Mouse (Mus musculus) stomach, postnatal 0 days (tissue): ENCODE data around the gene Rbl2. TPM values are rescaled to one million over a fixed set of nuclear protein-coding genes. Genes with fewer than 3 reads are reported as not detected.

Experiments
- ATAC-seq: fragments of 200-750 bp; cut with Nextera tagmentation; 2 replicates; pipeline ENCODE4 v1.8.0; 2017; ENCODE audit not compliant: low FRiP score, low TSS enrichment
- DNase-seq: peaks from one replicate; pipeline ENCODE4 v3.0.0-alpha.2; 2016; ENCODE audit warnings: low spot score
- H3K27ac ChIP-seq: fragments of 300-500 bp; sonication (generic); replicated peaks from 2 replicates; pipeline ENCODE4 v1.5.1; 2014; ENCODE audit warnings: mild to moderate bottlenecking, control low read depth
- H3K27me3 ChIP-seq: fragments of 300-500 bp; sonication (generic); 2 replicates; pipeline ENCODE4 v1.6.1; 2014; ENCODE audit warnings: low read length; ENCODE audit not compliant: control insufficient read depth, insufficient read depth
- H3K36me3 ChIP-seq: fragments of 300-500 bp; sonication (generic); 2 replicates; pipeline ENCODE4 v1.6.1; 2014; ENCODE audit warnings: low read length, mixed read lengths; ENCODE audit not compliant: control insufficient read depth, insufficient read depth
- H3K4me1 ChIP-seq: fragments of 300-500 bp; sonication (generic); replicated peaks from 2 replicates; pipeline ENCODE4 v1.6.1; 2014; ENCODE audit warnings: antibody characterized with exemption; ENCODE audit not compliant: control insufficient read depth, insufficient read depth
- H3K4me2 ChIP-seq: fragments of 300-500 bp; sonication (generic); replicated peaks from 2 replicates; pipeline ENCODE4 v1.6.1; 2014; ENCODE audit warnings: low read depth, mild to moderate bottlenecking, control low read depth, moderate library complexity
- H3K4me3 ChIP-seq: fragments of 300-500 bp; sonication (generic); 2 replicates; pipeline ENCODE4 v1.5.1; 2014; ENCODE audit warnings: low read depth, low read length, control low read depth
- H3K9ac ChIP-seq: fragments of 300-500 bp; sonication (generic); 2 replicates; pipeline ENCODE4 v1.6.1; 2014; ENCODE audit warnings: mild to moderate bottlenecking, low read length, control low read depth, mixed read lengths
- H3K9me3 ChIP-seq: fragments of 300-500 bp; sonication (generic); 2 replicates; pipeline ENCODE4 v1.6.1; 2016; ENCODE audit warnings: low read length; ENCODE audit not compliant: control insufficient read depth
- CTCF ChIP-seq: IDR thresholded peaks from 2 replicates; pipeline ENCODE4 v1.5.1; 2016; ENCODE audit warnings: antibody characterized with exemption, low read depth, mild to moderate bottlenecking, moderate library complexity
- EP300 ChIP-seq: optimal IDR thresholded peaks from 2 replicates; pipeline ENCODE3; 2016; ENCODE audit warnings: antibody characterized with exemption
- WGBS: fragments of 180-500 bp; shearing (Covaris S2); extraction: QIAGEN DNeasy Blood & Tissue Kit; methylation state at CpG from one replicate; pipeline ENCODE4 v1.1.7; 2014; 5-methylcytosine and 5-hydroxymethylcytosine counted together
- polyA plus RNA-seq: library from polyadenylated mRNA; unstranded; fragments of >200 nt; fragmentation: Nextera tagmentation; extraction: Ambion mirVana; gene quantifications from 2 replicates; pipeline ENCODE4 v1.2.1, GENCODE M21; 2015

Rbl2 gene
- polyA plus RNA-seq, 1 experiment from 2014 or later = 6.5 TPM

DNA sequence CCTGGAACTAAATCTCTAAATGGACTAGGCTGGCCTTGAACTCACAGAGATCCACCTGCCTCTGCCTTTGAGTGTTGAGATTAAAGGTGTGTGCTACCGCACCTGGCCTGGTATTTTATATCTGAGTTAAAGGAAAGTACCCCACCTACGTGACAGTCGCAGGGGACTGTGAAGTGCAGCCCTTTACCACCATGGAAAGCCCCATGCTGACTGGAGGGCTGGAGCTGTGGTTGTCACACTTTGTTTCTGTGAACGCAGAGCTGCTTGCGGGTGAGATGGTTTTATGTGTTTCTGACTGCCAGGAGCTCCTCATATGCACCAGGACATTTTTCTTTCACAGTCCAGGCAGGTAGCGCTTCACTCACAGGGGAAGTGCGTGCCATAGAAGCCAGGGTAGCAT is 18.6 kb downstream of the Rbl2 start:
- ATAC-seq (no peak), DNase-seq (no peak)
- peaks cover 10% of the 10 kb centered on the region; the same call in 1 of the 2 replicates for H3K36me3 ChIP-seq
- no peak overlapping the region for H3K4me3 ChIP-seq
- no peak overlapping the region for H3K4me2 ChIP-seq
- no peak overlapping the region for H3K27ac ChIP-seq
- H3K4me1 ChIP-seq = no peaks in the 10 kb centered on the region
- H3K9me3 ChIP-seq = no peaks in the 10 kb centered on the region
- 93% methylated on average over 7 of the region's 7 CpGs for WGBS
- TF ChIP-seq CTCF = no peak
- no peak for TF ChIP-seq EP300
- H3K9ac ChIP-seq = no peak overlapping the region
- no peaks in the 10 kb centered on the region for H3K27me3 ChIP-seq

DNA sequence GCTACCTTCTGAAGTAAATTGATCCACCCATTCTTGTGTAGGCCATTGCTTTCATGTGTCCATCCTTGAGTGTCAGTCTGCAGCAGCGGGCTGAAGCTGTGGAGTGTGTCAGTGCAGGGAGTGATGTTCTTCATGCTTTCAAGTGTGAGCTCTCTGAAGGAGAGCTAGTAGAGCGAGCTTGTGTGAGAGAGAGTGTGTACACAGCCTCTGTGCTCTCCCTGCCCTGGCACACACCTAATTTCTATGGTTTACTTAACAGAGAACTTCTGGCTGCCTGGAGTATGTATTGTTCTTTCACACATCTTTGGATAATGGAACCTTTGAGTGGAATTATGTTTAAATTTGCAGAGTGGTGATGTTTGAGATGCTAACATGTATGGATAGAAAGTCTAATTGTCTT is 19.7 kb downstream of the Rbl2 start:
- Histone ChIP-seq H3K9ac (no peak overlapping the region), H3K27ac (no peak overlapping the region), H3K4me3 (no peak overlapping the region), H3K4me1 (no peaks in the 10 kb centered on the region), H3K4me2 (no peak overlapping the region), H3K9me3 (no peaks in the 10 kb centered on the region), H3K36me3 (0 out of 2 replicates have a peak, but pooled peaks cover 5% of the 10 kb centered on the region), H3K27me3 (no peaks in the 10 kb centered on the region)
- DNase-seq (no peak), ATAC-seq (no peak)
- 73% methylated on average over 2 of the region's 2 CpGs for WGBS
- no peak for TF ChIP-seq EP300
- no peak for TF ChIP-seq CTCF

GRCm38 (mm10) chr8:91094135-91094534 is 24.3 kb downstream of the Rbl2 start:
- DNase-seq (no peak), ATAC-seq (no peak)
- Histone ChIP-seq H3K27me3 (no peaks in the 10 kb centered on the region), H3K9me3 (no peaks in the 10 kb centered on the region), H3K4me1 (no peaks in the 10 kb centered on the region), H3K27ac (no peak overlapping the region), H3K4me3 (no peak overlapping the region), H3K36me3 (peaks cover 3% of the 10 kb centered on the region; the same call in 1 of the 2 replicates), H3K4me2 (no peak overlapping the region), H3K9ac (no peak overlapping the region)
- WGBS = 52% methylated on average over 5 of the region's 5 CpGs
- TF ChIP-seq EP300 (no peak), CTCF (no peak)

DNA sequence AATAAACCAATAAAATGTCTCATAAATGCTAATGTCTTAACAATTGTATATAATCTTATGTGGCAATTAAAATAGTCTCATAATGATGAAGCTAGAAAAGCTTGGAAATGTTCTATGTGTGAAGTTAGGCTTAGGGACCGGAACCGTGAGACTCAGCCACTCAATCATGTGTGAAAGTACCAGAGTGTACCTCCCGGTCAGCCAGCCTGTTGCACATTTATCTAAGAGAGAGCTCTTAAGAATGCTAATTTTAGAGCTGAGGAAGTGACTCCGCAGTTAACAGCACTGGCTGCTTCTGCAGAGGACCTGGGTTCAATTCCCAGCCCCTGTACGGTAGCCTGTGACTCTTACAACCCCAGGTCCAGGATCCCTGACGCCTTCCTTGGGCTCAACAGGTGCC is 28.2 kb downstream of the Rbl2 start:
- no peak overlapping the region for H3K27ac ChIP-seq

GRCm38 (mm10) chr8:91106271-91106670 is 36.4 kb downstream of the Rbl2 start:
- TF ChIP-seq CTCF (no peak), EP300 (no peak)
- H3K4me3 ChIP-seq = no peak overlapping the region
- no peaks in the 10 kb centered on the region for H3K4me1 ChIP-seq
- no peak for ATAC-seq
- H3K9ac ChIP-seq = no peak overlapping the region
- H3K36me3 ChIP-seq = peaks cover 9% of the 10 kb centered on the region; the same call in 1 of the 2 replicates
- WGBS = 75% methylated on average over 12 of the region's 12 CpGs
- no peak overlapping the region for H3K4me2 ChIP-seq
- H3K9me3 ChIP-seq = no peaks in the 10 kb centered on the region
- DNase-seq = no peak
- H3K27ac ChIP-seq = no peak overlapping the region
- H3K27me3 ChIP-seq = no peaks in the 10 kb centered on the region

More for the DNA sequence above, 28.2 kb downstream of the Rbl2 start:
- no peak for ATAC-seq
- no peak for TF ChIP-seq CTCF
- TF ChIP-seq EP300 = no peak
- H3K27me3 ChIP-seq = no peaks in the 10 kb centered on the region
- no peak overlapping the region for H3K4me2 ChIP-seq
- no peak overlapping the region for H3K9ac ChIP-seq
- DNase-seq = no peak
- peaks cover 3% of the 10 kb centered on the region; the same call in 1 of the 2 replicates for H3K36me3 ChIP-seq
- WGBS = 84% methylated on average over 6 of the region's 6 CpGs
- H3K4me1 ChIP-seq = no peaks in the 10 kb centered on the region
- H3K4me3 ChIP-seq = no peak overlapping the region
- H3K9me3 ChIP-seq = no peaks in the 10 kb centered on the region

GRCm38 (mm10) chr8:91111868-91112477 is 42.1 kb downstream of the Rbl2 start:
- no peaks in the 10 kb centered on the region for H3K9me3 ChIP-seq
- no peak overlapping the region for H3K9ac ChIP-seq
- H3K36me3 ChIP-seq = peaks cover 12% of the 10 kb centered on the region; the same call in 1 of the 2 replicates
- ATAC-seq = no peak
- WGBS = 89% methylated on average over 5 of the region's 5 CpGs
- no peak overlapping the region for H3K4me3 ChIP-seq
- DNase-seq = no peak
- H3K4me1 ChIP-seq = no peaks in the 10 kb centered on the region
- no peaks in the 10 kb centered on the region for H3K27me3 ChIP-seq
- H3K27ac ChIP-seq = no peak overlapping the region
- TF ChIP-seq EP300 (no peak), CTCF (no peak)
- no peak overlapping the region for H3K4me2 ChIP-seq
